Mouse (Mus musculus) testis, adult 2 months (tissue): Measurements from ENCODE around the gene Nell2.

Experiments
- CTCF ChIP-seq: fragments of 200-500 bp; IDR thresholded peaks from 2 replicates; pipeline ENCODE4 v1.5.1; 2012; ENCODE audit warnings: low read depth, mild to moderate bottlenecking, inconsistent platforms, low read length, moderate library complexity; ENCODE audit not compliant: control insufficient read depth, insufficient read depth, insufficient replicate concordance
- POLR2A ChIP-seq: fragments of 200-500 bp; IDR thresholded peaks from 2 replicates; pipeline ENCODE4 v1.6.1; 2012; ENCODE audit warnings: low read depth, mild to moderate bottlenecking, inconsistent platforms, low read length, moderate library complexity; ENCODE audit not compliant: control insufficient read depth

DNA sequence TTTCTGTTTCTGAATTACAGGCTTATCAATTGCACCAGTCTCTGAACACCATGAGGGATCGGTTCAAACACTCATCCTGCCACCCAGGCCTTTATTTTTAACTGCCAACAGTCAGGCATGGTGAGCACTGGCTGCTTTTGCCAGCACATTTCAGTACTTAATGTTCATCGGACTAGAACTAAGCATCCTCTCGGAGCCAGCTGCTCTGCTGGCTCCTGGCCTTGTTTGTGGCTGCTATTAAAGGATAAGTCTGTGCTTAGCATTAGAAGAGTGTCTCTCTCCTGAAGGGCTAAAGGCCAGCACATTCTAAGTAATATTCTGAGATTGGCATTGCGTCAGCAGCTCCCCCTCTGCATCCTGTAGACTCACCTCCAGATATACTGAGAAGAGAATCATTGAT is 7.9 kb upstream of the Nell2 start:
- no peak for TF ChIP-seq CTCF
- TF ChIP-seq POLR2A, result no peak
